Mouse (Mus musculus) testis, adult 2 months (tissue): ENCODE measurements around the gene Clec16a. TPM values are rescaled to one million over a fixed set of nuclear protein-coding genes. Genes with fewer than 3 reads are reported as not detected.

Experiments used
- H3K27ac ChIP-seq: fragments of 200-500 bp; 2 replicates; pipeline ENCODE4 v1.5.1; 2012; ENCODE audit warnings: low read depth, low read length; ENCODE audit not compliant: control insufficient read depth, insufficient read depth
- H3K27me3 ChIP-seq: fragments of 200-500 bp; 2 replicates; pipeline ENCODE4 v1.6.1; 2012; ENCODE audit warnings: mild to moderate bottlenecking, low read length, moderate library complexity; ENCODE audit not compliant: control insufficient read depth, insufficient read depth
- H3K36me3 ChIP-seq: fragments of 200-500 bp; 2 replicates; pipeline ENCODE4 v1.6.1; 2012; ENCODE audit warnings: mild to moderate bottlenecking, low read length; ENCODE audit not compliant: control insufficient read depth, insufficient read depth
- H3K4me1 ChIP-seq: fragments of 200-500 bp; 2 replicates; pipeline ENCODE4 v1.6.1; 2012; ENCODE audit warnings: low read length; ENCODE audit not compliant: control insufficient read depth, insufficient read depth
- H3K4me3 ChIP-seq: fragments of 200-500 bp; 2 replicates; pipeline ENCODE4 v1.5.1; 2012; ENCODE audit warnings: low read depth, mild to moderate bottlenecking, low read length, moderate library complexity, mixed read lengths; ENCODE audit not compliant: control insufficient read depth
- CTCF ChIP-seq: fragments of 200-500 bp; IDR thresholded peaks from 2 replicates; pipeline ENCODE4 v1.5.1; 2012; ENCODE audit warnings: low read depth, mild to moderate bottlenecking, inconsistent platforms, low read length, moderate library complexity; ENCODE audit not compliant: control insufficient read depth, insufficient read depth, insufficient replicate concordance
- POLR2A ChIP-seq: fragments of 200-500 bp; IDR thresholded peaks from 2 replicates; pipeline ENCODE4 v1.6.1; 2012; ENCODE audit warnings: low read depth, mild to moderate bottlenecking, inconsistent platforms, low read length, moderate library complexity; ENCODE audit not compliant: control insufficient read depth
- polyA plus RNA-seq: library from polyadenylated mRNA; depleted of rRNA; stranded (reverse); fragments of >200 nt; gene quantifications from 2 replicates; pipeline ENCODE4 v1.2.3, GENCODE M21; 2012

Gene Clec16a
- polyA plus RNA-seq, 1 experiment = 30.8 TPM

DNA sequence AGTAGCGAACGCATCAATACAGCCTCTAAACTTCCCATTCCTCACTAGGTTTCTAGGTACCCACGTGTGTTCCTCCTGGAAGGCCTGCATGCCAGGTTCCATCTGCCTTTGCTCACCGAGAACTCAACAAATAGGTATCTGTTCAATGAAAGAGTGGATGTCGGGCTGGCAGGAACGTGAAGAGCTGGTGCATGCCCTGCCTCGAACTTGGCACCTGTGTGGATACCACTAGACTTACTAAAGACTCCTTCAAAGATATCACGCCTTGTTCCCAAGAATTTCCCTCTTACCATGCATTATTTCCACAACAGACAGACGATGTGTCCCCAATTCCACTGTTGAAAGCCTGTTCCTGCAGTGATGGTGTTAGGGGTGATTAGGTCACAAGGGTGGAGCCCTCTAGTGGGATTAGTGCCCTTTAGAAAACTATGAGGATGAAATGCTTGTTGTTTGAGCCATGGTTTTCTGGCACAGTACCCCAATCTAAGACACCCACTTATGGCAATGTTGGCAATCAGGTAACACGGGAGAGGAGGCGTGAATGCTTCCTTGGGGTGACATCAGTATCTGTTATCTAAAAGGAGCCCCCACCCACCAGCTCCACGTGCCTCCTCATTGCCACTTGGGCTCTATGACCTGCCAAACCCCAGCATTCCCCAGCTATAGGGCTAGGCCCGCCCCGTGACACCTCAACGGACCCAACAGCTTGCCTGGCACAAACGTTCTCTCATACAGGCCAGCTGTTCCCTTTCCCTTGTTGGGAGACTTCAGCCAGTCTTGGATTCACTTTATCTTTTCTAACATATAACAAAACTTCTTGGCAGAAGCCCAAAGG, 4.2 kb upstream of the Clec16a start:
- no peaks in the 10 kb centered on the region for H3K27me3 ChIP-seq
- peaks cover 7% of the 10 kb centered on the region for H3K4me1 ChIP-seq
- no peak overlapping the region for H3K4me3 ChIP-seq
- H3K27ac ChIP-seq = no peak overlapping the region
- TF ChIP-seq CTCF (no peak), POLR2A (no peak)
- no peaks in the 10 kb centered on the region for H3K36me3 ChIP-seq

DNA sequence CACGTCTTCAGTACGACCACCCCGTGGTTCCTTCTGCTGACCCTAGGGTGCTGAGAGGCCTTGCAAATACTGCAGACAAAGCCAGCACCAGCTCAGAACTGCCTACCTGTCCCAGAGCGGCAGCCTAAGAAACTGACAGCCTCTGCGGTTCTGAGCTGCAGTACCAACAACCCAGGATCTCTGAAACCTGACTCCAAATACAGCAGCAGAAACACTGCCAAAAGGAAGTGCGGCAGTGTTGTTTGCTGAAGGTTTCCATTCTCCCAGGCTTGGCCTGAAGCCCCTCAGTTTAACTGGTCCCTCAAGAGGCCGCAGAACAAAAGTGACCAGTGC, 3.6 kb upstream of the Clec16a start:
- H3K4me1 ChIP-seq = peaks cover 7% of the 10 kb centered on the region
- no peaks in the 10 kb centered on the region for H3K27me3 ChIP-seq
- TF ChIP-seq POLR2A (no peak), CTCF (no peak)
- H3K27ac ChIP-seq = no peak overlapping the region
- H3K36me3 ChIP-seq = no peaks in the 10 kb centered on the region
- peak overlapping the region; percentile 10; the same call in 1 of the 2 replicates for H3K4me3 ChIP-seq

DNA sequence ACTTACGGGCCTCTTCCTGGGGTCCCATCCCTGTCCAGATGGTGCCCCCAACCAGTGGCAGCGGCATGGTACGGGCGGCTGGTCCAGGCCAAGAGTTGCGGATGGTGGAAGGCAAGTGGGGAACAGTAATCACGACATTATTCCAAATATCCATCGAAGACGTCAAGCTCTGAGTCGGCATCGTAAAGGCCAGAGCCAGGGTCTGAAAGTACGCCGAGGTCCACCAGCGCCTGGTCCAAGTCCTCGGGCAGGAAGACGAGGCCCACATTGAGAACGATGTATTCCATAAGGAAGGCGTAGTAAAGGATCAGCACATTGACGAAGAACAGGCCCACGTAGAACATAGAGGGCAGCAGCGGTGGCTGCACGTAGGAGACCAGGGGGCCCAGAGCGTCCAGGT, 2.9 kb upstream of the Clec16a start:
- Histone ChIP-seq H3K27me3 (no peaks in the 10 kb centered on the region), H3K36me3 (no peaks in the 10 kb centered on the region), H3K27ac (no peak overlapping the region; the same call in 1 of the 2 replicates), H3K4me1 (peaks cover 7% of the 10 kb centered on the region), H3K4me3 (peak overlapping the region; percentile 78)
- no peak for TF ChIP-seq CTCF
- TF ChIP-seq POLR2A = no peak

DNA sequence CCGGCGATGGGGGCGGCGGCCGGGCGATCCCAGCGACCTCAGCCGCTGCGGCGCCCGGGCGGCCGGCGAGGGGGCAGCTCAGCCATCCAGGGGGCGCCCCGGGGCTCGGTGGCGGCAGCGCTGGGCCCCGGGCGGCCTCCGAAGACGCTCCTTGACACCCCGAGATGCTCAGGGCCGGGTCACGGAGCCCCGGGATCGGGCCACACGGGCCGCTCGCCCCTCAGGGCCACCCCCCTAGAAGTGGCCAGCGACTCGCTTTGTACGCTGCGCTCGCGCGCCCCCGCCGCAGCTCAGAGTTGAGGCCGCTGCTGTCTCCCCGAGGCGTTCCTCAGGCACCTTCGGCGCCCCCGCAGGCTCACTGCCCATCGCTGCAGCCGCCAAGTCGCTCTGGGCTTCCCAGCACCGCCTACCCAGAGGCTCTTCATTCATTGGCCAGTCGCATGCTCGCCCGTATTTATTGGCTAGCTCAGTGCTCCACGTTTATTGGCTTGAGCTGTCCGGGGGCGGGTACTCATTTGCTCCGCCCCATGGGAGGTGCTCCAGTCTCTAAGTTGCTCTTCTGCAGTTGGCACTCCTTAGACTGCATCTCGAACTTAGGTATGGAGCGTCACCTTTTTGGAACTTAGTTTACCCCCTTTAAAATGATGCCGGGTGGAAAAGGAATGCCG, 2.3 kb upstream of the Clec16a start, which contains the start of gene Dexi:
TSS of gene Dexi (minus strand) at position 357 of the 668 bp plus-strand sequence.
- no peak for TF ChIP-seq CTCF
- TF ChIP-seq POLR2A = peak; percentile 90
- peak within 1 kb of the TSS; percentile 78 for H3K4me3 ChIP-seq
- no peaks in the 10 kb centered on the region for H3K36me3 ChIP-seq
- peak within 1 kb of the TSS; percentile 21 for H3K27ac ChIP-seq
- peaks cover 7% of the 10 kb centered on the region for H3K4me1 ChIP-seq
- no peaks in the 10 kb centered on the region for H3K27me3 ChIP-seq

DNA sequence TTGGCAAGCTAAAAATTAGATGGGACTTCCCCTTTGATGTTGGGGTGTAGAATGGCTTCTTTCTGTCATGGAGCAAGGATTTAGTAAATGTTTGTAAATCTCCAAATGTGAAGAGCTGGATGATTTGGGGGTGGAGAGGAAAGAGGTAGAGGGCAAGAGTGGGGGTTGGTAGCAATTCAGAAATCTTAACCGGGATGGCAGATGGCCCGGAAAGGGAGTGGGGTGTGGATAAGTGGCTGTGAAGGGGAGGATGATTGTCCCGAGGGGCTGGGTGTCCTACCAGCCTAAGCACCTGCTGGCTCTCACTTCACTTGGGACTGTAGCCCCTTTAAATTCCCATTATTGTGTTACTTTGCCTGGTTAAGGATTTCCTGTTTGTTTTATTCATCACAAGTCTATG, 1.7 kb downstream of the Clec16a start:
- TF ChIP-seq CTCF = no peak
- TF ChIP-seq POLR2A = no peak
- no peak overlapping the region for H3K27ac ChIP-seq

DNA sequence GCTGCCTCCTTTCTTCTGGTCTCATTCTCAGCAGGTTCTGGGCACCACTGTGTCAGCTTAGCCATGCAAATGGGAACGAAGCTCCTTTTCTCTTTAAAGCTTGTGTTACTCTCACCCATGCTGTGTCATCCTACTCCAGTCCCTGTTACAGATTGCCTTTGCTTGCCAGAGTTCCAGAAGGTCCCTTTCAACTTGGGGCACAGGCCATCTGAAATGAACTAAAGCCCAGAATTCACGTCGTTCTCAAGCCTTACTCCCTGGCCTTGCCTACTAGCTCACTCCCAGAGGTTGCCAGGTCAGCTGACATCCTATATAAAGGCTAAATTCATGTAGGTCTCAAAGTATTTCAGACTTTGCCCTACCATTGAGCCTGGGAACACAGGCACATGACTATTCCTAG, 3.8 kb downstream of the Clec16a start:
- Histone ChIP-seq H3K27ac (no peak overlapping the region), H3K4me3 (no peak overlapping the region), H3K36me3 (no peaks in the 10 kb centered on the region), H3K4me1 (peaks cover 3% of the 10 kb centered on the region), H3K27me3 (no peaks in the 10 kb centered on the region)
- TF ChIP-seq POLR2A (no peak), CTCF (no peak)

More for the DNA sequence above, 1.7 kb downstream of the Clec16a start:
- H3K4me3 ChIP-seq = no peak overlapping the region
- peaks cover 7% of the 10 kb centered on the region for H3K4me1 ChIP-seq
- H3K36me3 ChIP-seq = no peaks in the 10 kb centered on the region
- no peaks in the 10 kb centered on the region for H3K27me3 ChIP-seq

DNA sequence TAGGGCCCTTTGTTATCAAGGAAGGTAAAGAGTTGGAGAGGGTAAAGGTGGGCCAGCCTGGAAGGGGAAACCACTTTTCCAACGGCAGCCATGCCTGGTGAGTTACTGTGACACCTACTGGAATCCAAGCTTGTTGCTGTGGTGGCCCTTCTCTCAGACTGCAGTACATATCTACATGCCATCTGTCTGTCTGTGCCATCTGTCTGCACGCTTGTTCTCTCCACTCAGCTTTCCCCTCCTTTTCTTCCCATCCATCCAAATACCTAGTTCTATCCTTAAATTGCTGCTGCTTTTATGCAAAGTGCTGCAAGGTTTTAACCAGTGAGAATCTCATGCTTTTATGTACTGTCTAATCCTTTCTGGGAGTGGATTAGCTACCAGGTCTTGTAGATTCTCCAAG, 4.5 kb downstream of the Clec16a start:
- H3K27me3 ChIP-seq = no peaks in the 10 kb centered on the region
- no peak overlapping the region for H3K27ac ChIP-seq
- no peak overlapping the region for H3K4me3 ChIP-seq

More for the DNA sequence above, 4.5 kb downstream of the Clec16a start:
- Histone ChIP-seq H3K36me3 (no peaks in the 10 kb centered on the region), H3K4me1 (peaks cover 3% of the 10 kb centered on the region)
- TF ChIP-seq POLR2A (no peak), CTCF (no peak)
